Mouse (Mus musculus): ENCODE measurements around the gene Fmo3. TPM values are rescaled to one million over a fixed set of nuclear protein-coding genes. Genes with fewer than 3 reads are reported as not detected.

The Fmo3 gene
- polyA plus RNA-seq, 1 experiment = 10.8 TPM

DNA sequence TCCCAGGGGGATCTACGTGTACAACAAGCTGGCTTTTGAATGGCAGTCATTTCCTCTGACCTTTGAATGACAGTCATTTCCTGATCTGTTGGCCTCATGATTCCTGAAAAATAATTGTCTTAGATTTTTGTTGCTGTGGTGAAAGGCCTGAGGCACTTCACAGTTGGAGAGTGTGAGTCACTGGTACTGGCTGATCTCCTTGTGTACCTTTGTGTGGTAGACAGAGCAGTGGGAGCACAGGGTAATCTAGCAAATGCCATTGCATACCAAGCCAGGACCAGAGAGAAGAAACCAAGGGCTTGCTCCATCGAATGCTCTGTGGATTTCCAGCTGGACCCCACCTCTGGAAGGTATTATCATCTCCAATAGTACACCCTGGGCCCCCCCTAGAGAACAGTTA is 31.2 kb downstream of the Fmo3 start:
- WGBS = 33% methylated on average over 2 of the region's 2 CpGs
- no peak for TF ChIP-seq POLR2A (IDR thresholded peaks at IDR 0.05; ENCODE audit: borderline replicate concordance, extremely low read depth, low read depth, low read length)
- no peak for TF ChIP-seq CTCF (IDR thresholded peaks at IDR 0.05; ENCODE audit: insufficient read depth, low read length)
- no peak for DNase-seq
- Histone ChIP-seq H3K4me3 (replicated peaks; ENCODE audit: extremely low read depth, low read depth, low read length) (no peak overlapping the region), H3K4me1 (ENCODE audit: control insufficient read depth, insufficient read depth, low read length) (peaks cover 4% of the 10 kb centered on the region)

DNA sequence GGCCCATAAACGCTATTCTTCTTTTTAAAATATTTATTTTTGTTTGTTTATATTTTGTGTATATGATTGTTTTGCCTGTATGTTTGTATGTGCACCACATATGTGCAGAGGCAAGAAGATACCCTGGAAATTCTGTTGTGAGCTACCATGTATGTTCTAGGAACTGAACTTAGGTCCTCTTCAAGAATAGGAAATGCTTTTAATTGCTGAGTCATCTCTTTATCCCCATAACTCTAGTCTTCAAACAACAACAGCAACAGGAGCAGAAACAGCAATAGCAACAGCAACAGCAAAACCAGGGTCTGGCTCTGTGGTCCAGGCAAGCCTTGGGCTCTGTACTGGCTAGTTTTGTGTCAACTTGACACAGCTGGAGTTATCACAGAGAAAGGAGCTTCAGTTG is 34.6 kb downstream of the Fmo3 start:
- 79% methylated on average over 1 of the region's 1 CpGs for WGBS
- Histone ChIP-seq H3K4me1 (ENCODE audit: control insufficient read depth, insufficient read depth, low read length) (peaks cover 2% of the 10 kb centered on the region), H3K4me3 (replicated peaks; ENCODE audit: extremely low read depth, low read depth, low read length) (no peak overlapping the region)
- TF ChIP-seq CTCF (IDR thresholded peaks at IDR 0.05; ENCODE audit: insufficient read depth, low read length) = no peak
- TF ChIP-seq POLR2A (IDR thresholded peaks at IDR 0.05; ENCODE audit: borderline replicate concordance, extremely low read depth, low read depth, low read length) = no peak
- DNase-seq = no peak

DNA sequence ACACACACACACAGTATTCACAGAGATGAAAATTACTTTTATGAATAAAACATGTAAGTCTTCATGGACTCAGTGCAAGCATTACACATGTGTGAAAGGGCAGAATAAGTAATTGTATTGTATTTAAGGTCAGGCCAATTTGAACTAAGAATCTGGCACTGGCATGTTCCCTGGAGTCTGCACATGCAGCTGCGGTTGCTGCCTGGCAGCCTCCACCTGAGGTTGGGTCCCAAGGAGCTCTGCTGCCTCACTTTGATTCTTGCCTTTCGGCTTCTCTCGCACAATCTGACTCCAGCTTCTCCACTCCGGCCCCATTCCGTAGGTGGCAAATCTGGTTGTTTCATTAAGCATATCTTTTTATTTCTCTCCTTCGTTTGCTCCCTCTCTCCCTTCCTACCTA is 36.4 kb downstream of the Fmo3 start:
- WGBS = 87% methylated on average over 6 of the region's 6 CpGs
- Histone ChIP-seq H3K4me1 (ENCODE audit: control insufficient read depth, insufficient read depth, low read length) (peaks cover 1% of the 10 kb centered on the region), H3K4me3 (replicated peaks; ENCODE audit: extremely low read depth, low read depth, low read length) (no peak overlapping the region)
- no peak for DNase-seq
- TF ChIP-seq POLR2A (IDR thresholded peaks at IDR 0.05; ENCODE audit: borderline replicate concordance, extremely low read depth, low read depth, low read length) (no peak), CTCF (IDR thresholded peaks at IDR 0.05; ENCODE audit: insufficient read depth, low read length) (no peak)

DNA sequence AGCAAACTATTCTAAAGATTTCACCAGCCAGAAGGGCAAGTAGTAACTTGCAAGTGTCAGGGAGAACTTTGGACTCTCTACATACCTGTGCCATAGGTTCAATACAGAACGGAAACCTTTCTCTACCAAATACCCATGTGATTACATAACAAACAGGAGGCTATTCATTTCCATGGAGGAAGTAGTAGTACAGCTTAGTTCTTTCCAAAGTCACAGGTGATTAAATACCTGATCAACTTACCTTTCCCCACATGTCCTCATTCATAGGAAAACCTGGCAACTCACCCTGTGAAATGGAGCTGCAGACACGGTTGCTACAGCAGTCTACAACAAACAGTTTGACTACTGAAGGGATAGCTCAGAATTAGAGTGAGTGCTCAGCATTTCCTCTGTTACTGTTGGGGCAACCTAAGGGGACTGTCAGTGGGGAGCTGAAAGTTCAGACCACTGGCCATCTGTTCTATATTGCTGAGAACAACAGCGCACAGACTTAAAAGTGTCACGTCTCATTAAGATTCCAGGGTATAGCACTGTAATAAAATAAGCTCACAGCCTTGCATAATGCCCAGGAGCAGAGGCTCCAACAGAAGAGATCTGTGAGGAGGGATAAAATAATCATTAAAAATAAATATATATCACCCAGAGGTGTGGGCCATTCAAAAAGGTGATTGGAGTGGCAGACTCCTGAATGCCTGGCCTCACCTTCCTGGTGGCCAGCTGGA is 37.3 kb downstream of the Fmo3 start:
- H3K4me3 ChIP-seq (replicated peaks; ENCODE audit: extremely low read depth, low read depth, low read length) = no peak overlapping the region
- 74% methylated on average over 4 of the region's 4 CpGs for WGBS
- H3K4me1 ChIP-seq (ENCODE audit: control insufficient read depth, insufficient read depth, low read length) = no peaks in the 10 kb centered on the region
- no peak for DNase-seq
- TF ChIP-seq POLR2A (IDR thresholded peaks at IDR 0.05; ENCODE audit: borderline replicate concordance, extremely low read depth, low read depth, low read length) = no peak
- no peak for TF ChIP-seq CTCF (IDR thresholded peaks at IDR 0.05; ENCODE audit: insufficient read depth, low read length)

DNA sequence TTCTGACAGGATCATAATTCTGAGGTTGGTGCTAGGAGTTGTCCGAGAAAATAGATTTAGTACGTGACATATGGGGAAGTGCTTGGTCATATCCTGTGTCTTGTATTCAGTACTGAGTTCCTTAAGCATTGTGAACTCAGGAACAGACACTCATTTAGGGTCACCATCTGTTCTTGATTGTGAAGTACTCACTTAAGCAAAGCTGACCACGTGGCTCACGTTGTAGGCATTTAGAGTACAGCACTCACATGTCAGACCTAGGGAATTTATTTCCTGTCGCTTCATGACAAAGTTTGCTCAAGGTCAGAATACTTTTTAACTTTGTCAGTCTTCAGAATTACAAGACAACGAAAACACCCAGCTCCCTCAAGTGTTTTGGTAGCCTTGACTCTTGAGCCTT is 40.6 kb downstream of the Fmo3 start:
- no peaks in the 10 kb centered on the region for H3K4me1 ChIP-seq (ENCODE audit: control insufficient read depth, insufficient read depth, low read length)
- no peak for DNase-seq
- TF ChIP-seq POLR2A (IDR thresholded peaks at IDR 0.05; ENCODE audit: borderline replicate concordance, extremely low read depth, low read depth, low read length) (no peak), CTCF (IDR thresholded peaks at IDR 0.05; ENCODE audit: insufficient read depth, low read length) (no peak)
- 29% methylated on average over 6 of the region's 6 CpGs for WGBS
- H3K4me3 ChIP-seq (replicated peaks; ENCODE audit: extremely low read depth, low read depth, low read length) = no peak overlapping the region

DNA sequence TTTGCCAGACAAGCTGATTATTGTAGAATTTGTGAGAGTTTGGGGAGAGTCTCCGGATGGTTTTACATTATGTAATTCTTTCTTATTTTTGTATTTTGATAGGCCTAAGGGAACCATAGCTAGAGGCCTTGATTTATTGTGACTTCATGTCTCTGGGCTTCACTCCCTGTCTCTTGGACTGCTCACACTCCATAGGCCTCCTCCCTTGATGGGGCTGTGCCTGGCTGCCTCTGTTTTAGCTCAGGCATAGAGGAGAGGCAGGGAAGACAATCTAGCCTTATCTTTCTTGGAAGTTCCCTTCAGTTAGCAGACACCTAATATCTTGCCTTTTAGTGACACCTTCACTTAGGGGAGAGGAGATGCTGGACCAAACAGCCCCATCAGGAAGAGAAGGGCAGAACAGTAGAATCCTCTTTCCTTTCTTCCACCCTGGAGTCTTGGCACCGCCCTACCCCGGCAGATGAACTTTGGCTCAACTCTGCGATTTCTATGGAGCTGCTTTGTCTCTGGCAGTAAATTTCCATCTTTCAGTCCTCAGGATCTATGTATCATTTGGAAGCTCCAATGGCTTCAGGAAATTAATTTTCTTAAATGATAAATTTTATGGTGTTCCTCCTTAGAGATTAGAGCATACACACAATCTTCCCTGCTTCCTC is 45.5 kb downstream of the Fmo3 start:
- no peak overlapping the region for H3K4me3 ChIP-seq (replicated peaks; ENCODE audit: extremely low read depth, low read depth, low read length)
- no peak for TF ChIP-seq CTCF (IDR thresholded peaks at IDR 0.05; ENCODE audit: insufficient read depth, low read length)
- no peak for TF ChIP-seq POLR2A (IDR thresholded peaks at IDR 0.05; ENCODE audit: borderline replicate concordance, extremely low read depth, low read depth, low read length)
- WGBS = 42% methylated on average over 4 of the region's 4 CpGs
- DNase-seq = no peak
- H3K4me1 ChIP-seq (ENCODE audit: control insufficient read depth, insufficient read depth, low read length) = no peaks in the 10 kb centered on the region

DNA sequence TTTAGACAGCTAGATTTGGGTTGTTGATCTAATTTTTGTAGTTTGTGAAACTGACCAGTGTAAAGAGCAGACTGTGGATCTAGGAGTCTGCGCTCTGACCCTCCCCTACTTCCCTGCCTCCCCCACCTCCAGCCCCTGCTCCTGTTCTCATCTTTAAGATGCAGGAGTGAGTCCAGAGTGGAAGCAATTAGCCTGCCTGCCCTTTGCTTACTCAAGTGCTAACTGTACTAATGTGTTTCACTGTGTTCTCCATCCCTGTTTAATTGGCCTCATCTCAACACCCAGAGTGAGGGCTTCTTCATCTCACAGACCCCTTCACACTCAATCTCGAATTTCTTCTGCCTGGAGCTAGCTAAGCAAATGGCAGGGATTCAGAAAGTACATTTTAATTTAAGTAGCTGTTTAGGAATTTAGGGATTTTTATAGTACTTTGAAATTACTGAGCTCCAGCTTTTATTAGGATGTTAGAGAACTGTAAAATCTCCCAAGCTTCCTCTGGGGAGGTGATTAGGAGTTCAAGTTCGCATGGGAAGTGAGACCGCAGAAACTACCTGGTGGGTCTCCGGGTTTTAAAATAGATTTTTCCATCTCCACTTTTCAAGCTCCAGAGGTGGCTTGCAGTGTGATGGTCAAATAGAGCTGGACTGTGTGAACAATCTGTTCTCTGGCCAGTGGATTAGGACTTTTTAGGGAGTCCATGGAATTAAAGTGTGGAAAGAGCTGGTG is 46.2 kb downstream of the Fmo3 start:
- no peak for DNase-seq
- no peak overlapping the region for H3K4me3 ChIP-seq (replicated peaks; ENCODE audit: extremely low read depth, low read depth, low read length)
- no peaks in the 10 kb centered on the region for H3K4me1 ChIP-seq (ENCODE audit: control insufficient read depth, insufficient read depth, low read length)
- WGBS = 70% methylated on average over 5 of the region's 5 CpGs
- TF ChIP-seq POLR2A (IDR thresholded peaks at IDR 0.05; ENCODE audit: borderline replicate concordance, extremely low read depth, low read depth, low read length) (no peak), CTCF (IDR thresholded peaks at IDR 0.05; ENCODE audit: insufficient read depth, low read length) (no peak)

DNA sequence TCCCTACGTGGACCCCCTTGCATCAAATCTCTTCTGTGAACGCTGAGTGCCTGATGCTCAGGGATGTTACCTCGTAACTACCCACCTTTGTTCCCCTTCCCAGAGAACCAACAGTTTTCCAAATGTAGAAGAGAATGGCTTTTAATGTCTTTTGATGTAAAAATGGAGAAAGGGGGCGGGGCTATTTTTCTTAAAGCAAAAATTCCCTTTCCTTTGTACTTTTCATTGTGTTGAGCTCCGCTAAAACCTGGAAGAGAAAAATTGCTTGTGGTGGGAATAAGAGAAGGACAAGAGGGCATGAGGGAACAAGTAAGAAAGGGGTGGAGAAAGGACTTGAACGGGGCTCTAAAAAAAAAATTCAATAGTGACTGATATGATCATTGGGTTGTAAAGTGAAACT is 46.9 kb downstream of the Fmo3 start, which contains the start of gene Fmo6:
Fmo6 (minus strand) TSS at position 101 of the 400 bp plus-strand sequence.
- no peak for DNase-seq

DNA sequence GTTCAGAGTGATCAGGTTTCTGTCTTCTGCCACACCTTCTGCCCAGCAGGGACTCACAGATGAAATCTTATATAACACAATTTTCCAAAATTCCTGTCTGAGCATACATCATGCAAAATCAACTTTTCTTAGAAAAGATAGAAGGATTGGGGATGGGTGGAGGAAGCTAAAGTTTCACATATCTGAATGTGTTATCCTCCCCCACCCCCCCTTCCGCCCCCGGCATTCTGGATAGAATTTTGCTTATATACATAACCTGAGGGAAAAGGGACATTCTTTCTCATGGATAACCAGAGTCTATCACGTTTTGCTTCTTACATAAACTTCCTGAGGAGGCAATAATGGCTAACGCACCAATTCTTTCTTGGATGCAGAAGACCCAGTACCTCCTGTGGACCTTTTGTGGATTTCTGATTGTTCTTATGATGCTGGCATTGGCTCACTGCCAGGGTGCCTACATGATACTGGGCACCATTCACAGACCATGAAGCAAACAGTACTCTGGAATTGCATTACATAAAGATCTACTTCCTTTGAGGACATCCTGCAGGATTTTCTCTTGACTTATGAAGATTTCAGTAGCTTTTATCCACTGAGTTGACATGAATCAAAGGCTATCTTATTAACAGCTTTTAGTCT is 49.8 kb downstream of the Fmo3 start:
- H3K4me3 ChIP-seq (replicated peaks; ENCODE audit: extremely low read depth, low read depth, low read length) = no peak overlapping the region
- peaks cover 16% of the 10 kb centered on the region for H3K4me1 ChIP-seq (ENCODE audit: control insufficient read depth, insufficient read depth, low read length)
- DNase-seq = no peak
- TF ChIP-seq POLR2A (IDR thresholded peaks at IDR 0.05; ENCODE audit: borderline replicate concordance, extremely low read depth, low read depth, low read length) (no peak), CTCF (IDR thresholded peaks at IDR 0.05; ENCODE audit: insufficient read depth, low read length) (no peak)
- 73% methylated on average over 4 of the region's 4 CpGs for WGBS

More for the DNA sequence above, 46.9 kb downstream of the Fmo3 start, which contains the start of gene Fmo6:
- H3K4me3 ChIP-seq (replicated peaks; ENCODE audit: extremely low read depth, low read depth, low read length) = no peak within 1 kb of the TSS
- WGBS = 82% methylated on average over 6 of the region's 6 CpGs
- TF ChIP-seq CTCF (IDR thresholded peaks at IDR 0.05; ENCODE audit: insufficient read depth, low read length) (no peak), POLR2A (IDR thresholded peaks at IDR 0.05; ENCODE audit: borderline replicate concordance, extremely low read depth, low read depth, low read length) (no peak)
- peaks cover under 1% of the 10 kb centered on the region; the same call in 1 of the 2 replicates for H3K4me1 ChIP-seq (ENCODE audit: control insufficient read depth, insufficient read depth, low read length)
